Mouse (Mus musculus): Measurements from ENCODE around the gene Cyp2u1. TPM values are rescaled to one million over a fixed set of nuclear protein-coding genes. Genes with fewer than 3 reads are reported as not detected.
"Not testable (repeated sequence)": the region's sequence is repeated elsewhere in the genome, so short reads cannot be mapped to it uniquely, and the experiment has no call there.

The Cyp2u1 gene
- 5.4 and 6.0 TPM in 2 replicates for polyA plus RNA-seq (2015; fragmentation: Nextera tagmentation; extraction: Ambion mirVana)

- Histone ChIP-seq H3K4me3 (peak within 1 kb of the TSS; percentile 69), H3K9ac (peak within 1 kb of the TSS; percentile 84), H3K9me3 (no peaks in the 10 kb centered on the region), H3K27ac (peak within 1 kb of the TSS; percentile 79), H3K36me3 (peaks cover 2% of the 10 kb centered on the region), H3K4me1 (replicated peaks) (peaks cover 15% of the 10 kb centered on the region; the same call in 1 of the 2 replicates), H3K27me3 (no peaks in the 10 kb centered on the region), H3K4me2 (peak within 1 kb of the TSS; percentile 89)
- peak; percentile 99 for ATAC-seq (ENCODE audit: low FRiP score)
- WGBS: under 1% methylated on average over 71 of the region's 71 CpGs
Observed at GRCm38 (mm10) chr3:131302452-131303319, at the start of gene Cyp2u1. Gene Cyp2u1, minus strand, starts transcription at chr3:131303227.

DNA sequence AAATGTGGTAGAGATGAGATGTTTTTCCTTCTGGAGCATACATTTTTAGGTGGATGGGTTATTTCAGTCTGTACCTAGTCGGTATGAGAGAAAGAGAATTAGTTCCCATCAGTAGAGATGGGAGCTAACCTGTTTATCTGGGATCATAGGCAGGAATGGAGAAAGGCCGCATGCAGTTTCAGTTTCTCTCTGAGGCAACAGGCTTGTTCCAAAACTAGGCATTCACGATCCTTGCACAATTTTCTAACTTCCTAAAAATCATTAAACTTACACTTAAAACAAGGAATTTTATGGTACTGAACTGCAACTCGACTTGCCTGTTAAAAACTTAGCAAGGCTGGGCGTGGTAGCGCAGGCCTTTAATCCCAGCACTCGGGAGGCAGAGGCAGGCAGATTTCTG, 47.5 kb upstream of the Cyp2u1 start:
- H3K9ac ChIP-seq: no peak overlapping the region

GRCm38 (mm10) chr3:131349013-131349412, 46.0 kb upstream of the Cyp2u1 start:
- WGBS: 84% methylated on average over 6 of the region's 6 CpGs
- Histone ChIP-seq H3K4me2 (no peak overlapping the region), H3K4me3 (no peak overlapping the region)

More for the DNA sequence above, 47.5 kb upstream of the Cyp2u1 start:
- no peaks in the 10 kb centered on the region for H3K4me1 ChIP-seq (replicated peaks)
- no peak overlapping the region for H3K4me2 ChIP-seq
- no peak for ATAC-seq (ENCODE audit: low FRiP score)
- no peaks in the 10 kb centered on the region for H3K27me3 ChIP-seq
- no peak overlapping the region for H3K27ac ChIP-seq
- H3K9me3 ChIP-seq: no peaks in the 10 kb centered on the region
- WGBS: 91% methylated on average over 7 of the region's 7 CpGs
- no peaks in the 10 kb centered on the region for H3K36me3 ChIP-seq
- H3K4me3 ChIP-seq: no peak overlapping the region

GRCm38 (mm10) chr3:131348579-131348950, 45.5 kb upstream of the Cyp2u1 start:
- H3K4me3 ChIP-seq: no peak overlapping the region
- no peaks in the 10 kb centered on the region for H3K4me1 ChIP-seq (replicated peaks)
- no peaks in the 10 kb centered on the region for H3K9me3 ChIP-seq
- H3K27ac ChIP-seq: no peak overlapping the region
- H3K4me2 ChIP-seq: no peak overlapping the region
- WGBS: 77% methylated on average over 3 of the region's 3 CpGs
- no peak for ATAC-seq (ENCODE audit: low FRiP score)
- H3K27me3 ChIP-seq: no peaks in the 10 kb centered on the region
- H3K9ac ChIP-seq: no peak overlapping the region
- no peaks in the 10 kb centered on the region for H3K36me3 ChIP-seq

More at GRCm38 (mm10) chr3:131349013-131349412, 46.0 kb upstream of the Cyp2u1 start:
- H3K27me3 ChIP-seq: no peaks in the 10 kb centered on the region
- no peaks in the 10 kb centered on the region for H3K4me1 ChIP-seq (replicated peaks)
- no peaks in the 10 kb centered on the region for H3K36me3 ChIP-seq
- no peaks in the 10 kb centered on the region for H3K9me3 ChIP-seq
- H3K27ac ChIP-seq: no peak overlapping the region
- H3K9ac ChIP-seq: no peak overlapping the region
- ATAC-seq (ENCODE audit: low FRiP score): no peak

DNA sequence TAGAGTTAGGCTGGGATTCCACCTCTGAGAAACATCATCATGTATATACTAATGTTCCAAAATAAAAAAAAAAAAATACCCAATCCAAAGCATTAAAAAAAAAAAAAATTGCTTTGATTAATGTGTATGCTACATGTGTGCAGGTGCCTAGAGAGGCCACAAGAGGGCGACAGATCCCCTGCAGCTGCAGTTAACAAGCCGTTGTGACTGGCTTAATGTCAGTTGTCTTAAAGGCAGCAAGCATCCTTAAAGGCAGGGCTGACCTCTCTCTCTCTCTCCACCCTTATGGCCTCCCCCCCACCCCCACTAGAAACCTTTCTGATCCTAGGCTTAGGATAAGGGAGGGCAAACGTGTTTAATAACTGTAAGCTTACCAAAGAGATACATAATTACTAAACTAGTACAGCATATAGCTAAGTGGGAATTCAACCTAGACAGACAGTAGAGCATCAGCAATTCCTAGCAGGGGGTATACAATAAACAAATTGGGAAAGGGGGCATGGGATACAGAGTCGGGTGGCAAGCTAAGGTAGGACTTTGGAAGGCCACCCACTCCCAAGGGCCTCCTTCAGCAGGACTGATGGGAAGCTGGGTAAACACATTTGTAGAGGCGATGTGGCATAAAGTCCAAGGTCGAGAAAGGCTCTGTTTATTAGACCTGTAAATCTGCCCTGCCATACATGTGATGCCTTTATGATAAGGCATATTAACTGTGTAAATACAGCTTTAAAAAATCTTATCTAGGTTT, 45.0 kb upstream of the Cyp2u1 start:
- Histone ChIP-seq H3K27me3 (no peaks in the 10 kb centered on the region), H3K4me3 (no peak overlapping the region), H3K4me1 (replicated peaks) (no peaks in the 10 kb centered on the region), H3K27ac (no peak overlapping the region), H3K9ac (no peak overlapping the region), H3K36me3 (no peaks in the 10 kb centered on the region), H3K9me3 (no peaks in the 10 kb centered on the region), H3K4me2 (no peak overlapping the region)
- ATAC-seq (ENCODE audit: low FRiP score): no peak
- 64% methylated on average over 6 of the region's 6 CpGs for WGBS

DNA sequence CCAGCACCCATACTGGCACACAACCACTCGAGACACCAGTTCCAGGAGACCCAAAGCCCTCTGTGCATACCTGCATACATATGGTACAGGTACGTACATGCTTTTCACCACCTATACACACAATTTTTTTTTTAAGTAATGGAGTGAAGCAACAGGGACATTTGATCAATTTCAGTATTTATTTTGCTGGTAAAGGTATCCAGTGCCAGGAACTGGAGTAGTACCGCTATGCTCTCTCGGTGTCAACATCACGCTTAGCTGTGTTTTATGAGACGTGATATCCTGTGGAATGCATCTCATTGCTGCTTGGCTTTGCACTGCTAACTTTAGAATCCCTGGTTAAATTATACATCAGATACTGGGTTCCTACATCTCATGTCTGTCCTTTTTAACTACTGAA, 42.9 kb upstream of the Cyp2u1 start:
- WGBS: 95% methylated on average over 6 of the region's 6 CpGs
- Histone ChIP-seq H3K27me3 (no peaks in the 10 kb centered on the region), H3K4me3 (no peak overlapping the region), H3K4me1 (replicated peaks) (no peaks in the 10 kb centered on the region), H3K9ac (no peak overlapping the region), H3K4me2 (no peak overlapping the region), H3K27ac (no peak overlapping the region), H3K9me3 (no peaks in the 10 kb centered on the region), H3K36me3 (no peaks in the 10 kb centered on the region)
- ATAC-seq (ENCODE audit: low FRiP score): no peak

DNA sequence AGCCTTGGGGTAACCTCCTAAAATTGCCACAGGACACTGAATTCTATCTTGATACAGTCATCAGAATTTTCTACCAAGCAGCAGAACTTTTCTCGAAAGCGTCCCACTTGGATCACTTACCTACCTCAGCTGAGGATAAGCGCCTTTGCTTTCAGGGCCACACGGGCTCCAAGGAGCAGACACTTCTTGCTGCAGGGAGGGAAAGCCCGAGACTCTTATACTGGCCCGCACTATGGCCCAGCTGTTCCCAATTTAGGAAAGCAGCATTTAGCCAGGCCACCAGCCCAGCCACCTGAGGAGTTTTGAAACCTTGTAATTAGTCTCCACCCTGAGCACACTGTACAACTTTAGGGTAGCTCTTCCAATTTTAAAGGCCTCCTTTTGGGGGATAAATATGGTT, 40.3 kb upstream of the Cyp2u1 start:
- H3K4me3 ChIP-seq: no peak overlapping the region
- H3K36me3 ChIP-seq: no peaks in the 10 kb centered on the region
- no peaks in the 10 kb centered on the region for H3K9me3 ChIP-seq
- 84% methylated on average over 6 of the region's 6 CpGs for WGBS
- H3K9ac ChIP-seq: no peak overlapping the region
- no peak overlapping the region for H3K27ac ChIP-seq
- H3K4me1 ChIP-seq (replicated peaks): no peaks in the 10 kb centered on the region
- H3K4me2 ChIP-seq: no peak overlapping the region
- no peaks in the 10 kb centered on the region for H3K27me3 ChIP-seq
- ATAC-seq (ENCODE audit: low FRiP score): no peak

- Histone ChIP-seq H3K4me2 (no peak overlapping the region), H3K9me3 (no peaks in the 10 kb centered on the region), H3K36me3 (no peaks in the 10 kb centered on the region), H3K27ac (no peak overlapping the region), H3K27me3 (no peaks in the 10 kb centered on the region), H3K9ac (no peak overlapping the region), H3K4me3 (no peak overlapping the region), H3K4me1 (replicated peaks) (no peaks in the 10 kb centered on the region)
- WGBS: 87% methylated on average over 3 of the region's 3 CpGs
- ATAC-seq (ENCODE audit: low FRiP score): no peak
Observed at GRCm38 (mm10) chr3:131340885-131341284, 37.9 kb upstream of the Cyp2u1 start.

- no peaks in the 10 kb centered on the region for H3K9me3 ChIP-seq
Observed at GRCm38 (mm10) chr3:131339280-131339679, 36.3 kb upstream of the Cyp2u1 start.

DNA sequence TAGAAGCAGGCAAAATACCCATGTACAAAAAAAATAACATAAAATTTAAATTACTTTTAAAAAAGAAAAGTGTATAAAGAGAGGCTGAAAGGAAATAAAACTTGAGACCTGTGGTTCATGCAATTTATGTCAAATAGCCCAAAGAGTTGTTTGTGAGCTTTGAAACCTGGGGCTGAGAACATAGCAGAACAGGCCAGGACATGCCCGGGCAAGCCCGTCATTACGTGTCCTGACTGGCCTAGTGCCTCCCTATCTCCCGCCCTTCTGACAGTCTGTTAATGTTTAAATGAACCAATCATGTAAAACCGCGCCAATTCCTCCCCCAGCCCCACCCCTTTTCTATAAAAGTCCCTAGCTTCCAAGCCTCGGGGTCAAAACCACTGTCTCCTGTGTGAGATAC, 34.7 kb upstream of the Cyp2u1 start:
- not testable (repeated sequence) for H3K9ac ChIP-seq; H3K27ac ChIP-seq; ATAC-seq (ENCODE audit: low FRiP score); H3K4me2 ChIP-seq; H3K27me3 ChIP-seq; H3K36me3 ChIP-seq; H3K4me3 ChIP-seq; H3K9me3 ChIP-seq
- WGBS: 97% methylated on average over 7 of the region's 7 CpGs
- peaks cover 11% of the 10 kb centered on the region for H3K4me1 ChIP-seq (replicated peaks)

More at GRCm38 (mm10) chr3:131339280-131339679, 36.3 kb upstream of the Cyp2u1 start:
- H3K27ac ChIP-seq: no peak overlapping the region
- H3K4me3 ChIP-seq: no peak overlapping the region
- no peaks in the 10 kb centered on the region for H3K36me3 ChIP-seq
- peaks cover 11% of the 10 kb centered on the region for H3K4me1 ChIP-seq (replicated peaks)
- ATAC-seq (ENCODE audit: low FRiP score): no peak
- H3K27me3 ChIP-seq: no peaks in the 10 kb centered on the region
- no peak overlapping the region for H3K9ac ChIP-seq
- H3K4me2 ChIP-seq: no peak overlapping the region
- WGBS: 64% methylated on average over 4 of the region's 4 CpGs

- ATAC-seq (ENCODE audit: low FRiP score): peak; percentile 40; the same call in 1 of the 2 replicates
Observed at GRCm38 (mm10) chr3:131336629-131337028, 33.6 kb upstream of the Cyp2u1 start.

GRCm38 (mm10) chr3:131335117-131335547, 32.1 kb upstream of the Cyp2u1 start:
- Histone ChIP-seq H3K4me3 (no peak overlapping the region), H3K4me1 (replicated peaks) (peaks cover 11% of the 10 kb centered on the region), H3K9me3 (no peaks in the 10 kb centered on the region), H3K4me2 (no peak overlapping the region), H3K27me3 (no peaks in the 10 kb centered on the region), H3K36me3 (no peaks in the 10 kb centered on the region), H3K27ac (no peak overlapping the region), H3K9ac (no peak overlapping the region)
- no peak for ATAC-seq (ENCODE audit: low FRiP score)
- WGBS: 74% methylated on average over 8 of the region's 8 CpGs

More at GRCm38 (mm10) chr3:131336629-131337028, 33.6 kb upstream of the Cyp2u1 start:
- no peak overlapping the region for H3K27ac ChIP-seq
- H3K9ac ChIP-seq: no peak overlapping the region
- no peak overlapping the region for H3K4me3 ChIP-seq
- peaks cover 11% of the 10 kb centered on the region for H3K4me1 ChIP-seq (replicated peaks)
- no peak overlapping the region for H3K4me2 ChIP-seq
- H3K9me3 ChIP-seq: no peaks in the 10 kb centered on the region
- H3K36me3 ChIP-seq: no peaks in the 10 kb centered on the region
- H3K27me3 ChIP-seq: no peaks in the 10 kb centered on the region
- WGBS: 68% methylated on average over 8 of the region's 8 CpGs
